Mouse (Mus musculus) embryonic facial prominence, embryonic 12.5 days (tissue): ENCODE results near the gene Celf2. TPM values are rescaled to one million over a fixed set of nuclear protein-coding genes. Genes with fewer than 3 reads are reported as not detected.
A peak's percentile ranks its signal among the peaks of the same experiment; 100 is the strongest.

ENCODE experiments used
- ATAC-seq: fragments of 200-750 bp; cut with Nextera tagmentation; 2 replicates; pipeline ENCODE4 v1.8.0; 2017; ENCODE audit not compliant: insufficient number of reproducible peaks, insufficient read depth, low FRiP score, low TSS enrichment
- H3K27ac ChIP-seq: fragments of 300-500 bp; sonication (generic); 2 replicates; pipeline ENCODE4 v1.5.1; 2016; ENCODE audit warnings: mild to moderate bottlenecking
- H3K27me3 ChIP-seq: fragments of 300-500 bp; sonication (generic); 2 replicates; pipeline ENCODE4 v1.6.1; 2016; ENCODE audit warnings: mild to moderate bottlenecking, moderate library complexity
- H3K36me3 ChIP-seq: fragments of 300-500 bp; sonication (generic); 2 replicates; pipeline ENCODE4 v1.6.1; 2016; ENCODE audit warnings: mild to moderate bottlenecking
- H3K4me1 ChIP-seq: fragments of 300-500 bp; sonication (generic); 2 replicates; pipeline ENCODE4 v1.6.1; 2016
- H3K4me2 ChIP-seq: fragments of 300-500 bp; sonication (generic); replicated peaks from 2 replicates; pipeline ENCODE4 v1.6.1; 2016; ENCODE audit warnings: mild to moderate bottlenecking, moderate library complexity
- H3K4me3 ChIP-seq: fragments of 300-500 bp; sonication (generic); 2 replicates; pipeline ENCODE4 v1.5.1; 2016; ENCODE audit warnings: mild to moderate bottlenecking
- H3K9ac ChIP-seq: fragments of 300-500 bp; sonication (generic); 2 replicates; pipeline ENCODE4 v1.6.1; 2016; ENCODE audit warnings: mild to moderate bottlenecking, moderate library complexity
- H3K9me3 ChIP-seq: fragments of 300-500 bp; sonication (generic); 2 replicates; pipeline ENCODE4 v1.6.1; 2016; ENCODE audit warnings: mild to moderate bottlenecking, moderate library complexity
- WGBS: fragments of 180-500 bp; shearing (Covaris S2); methylation state at CpG from one replicate; pipeline ENCODE4 v1.1.7; 2016; 5-methylcytosine and 5-hydroxymethylcytosine counted together
- polyA plus RNA-seq: library from polyadenylated mRNA; unstranded; fragments of >200 nt; fragmentation: Nextera tagmentation; extraction: Ambion mirVana; gene quantifications from 2 replicates; pipeline ENCODE4 v1.2.1, GENCODE M21; 2016

The Celf2 gene
- polyA plus RNA-seq, 1 experiment from 2014 or later: 56.8 TPM

DNA sequence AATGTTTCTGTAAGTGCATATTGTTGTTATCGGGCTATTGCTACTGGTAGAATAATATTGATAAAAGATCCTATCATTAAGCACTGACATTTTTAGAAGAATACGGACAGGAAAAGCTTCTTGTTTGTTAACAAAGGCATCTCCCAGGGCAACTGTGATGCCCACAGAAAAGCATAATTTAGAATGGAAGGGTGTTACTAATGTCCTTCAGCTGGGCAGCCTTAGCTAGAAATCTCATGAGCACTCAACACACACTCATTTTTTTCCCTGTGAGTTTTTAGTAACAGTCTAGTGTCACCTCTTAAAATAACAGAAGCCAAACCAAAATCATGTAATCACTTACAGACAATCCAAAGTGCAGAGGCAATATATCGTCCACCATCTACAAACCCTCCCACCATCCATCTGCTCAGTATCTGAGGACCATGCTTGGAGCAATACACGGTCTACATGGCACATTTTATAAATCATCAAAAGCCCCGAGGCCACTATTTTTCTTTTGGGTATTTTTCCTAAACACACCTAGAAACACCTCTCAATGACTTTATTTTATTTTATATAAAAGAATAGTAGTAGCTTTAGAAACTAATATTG lies 713.3 kb downstream of the Celf2 start:
- H3K4me3 ChIP-seq: no peak overlapping the region
- H3K27me3 ChIP-seq: no peaks in the 10 kb centered on the region
- no peak for ATAC-seq
- H3K4me2 ChIP-seq: no peak overlapping the region
- H3K36me3 ChIP-seq: no peaks in the 10 kb centered on the region
- H3K27ac ChIP-seq: no peak overlapping the region
- no peaks in the 10 kb centered on the region for H3K9me3 ChIP-seq
- H3K4me1 ChIP-seq: no peaks in the 10 kb centered on the region
- no peak overlapping the region for H3K9ac ChIP-seq
- WGBS: 74% methylated on average over 5 of the region's 5 CpGs

GRCm38 (mm10) chr2:6794858-6795257 lies 714.5 kb downstream of the Celf2 start:
- Histone ChIP-seq H3K27ac (no peak overlapping the region), H3K4me1 (no peaks in the 10 kb centered on the region), H3K4me3 (no peak overlapping the region), H3K36me3 (no peaks in the 10 kb centered on the region), H3K27me3 (no peaks in the 10 kb centered on the region), H3K9me3 (no peaks in the 10 kb centered on the region), H3K9ac (no peak overlapping the region), H3K4me2 (no peak overlapping the region)
- 77% methylated on average over 7 of the region's 7 CpGs for WGBS
- no peak for ATAC-seq

DNA sequence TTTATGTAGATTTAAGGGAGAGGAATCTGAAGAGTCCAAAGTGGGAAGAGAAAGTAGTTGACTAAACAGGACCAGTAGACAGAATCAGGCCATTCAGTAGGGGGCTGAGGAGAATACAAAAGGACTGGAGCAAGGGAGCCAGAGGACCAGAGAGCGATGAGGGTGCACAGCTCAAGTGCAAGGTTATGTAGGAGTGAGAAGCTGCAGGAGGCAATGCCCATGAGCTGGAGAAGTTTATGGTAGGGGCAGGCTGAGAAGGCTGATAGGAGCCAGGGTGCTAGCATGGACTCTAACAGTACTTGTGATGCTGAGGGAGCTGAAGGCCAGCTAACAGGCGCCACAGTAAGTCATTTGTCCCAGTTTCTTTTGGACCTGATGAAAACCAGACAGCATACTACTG lies 718.5 kb downstream of the Celf2 start:
- Histone ChIP-seq H3K9me3 (no peaks in the 10 kb centered on the region), H3K4me2 (no peak overlapping the region), H3K27me3 (no peaks in the 10 kb centered on the region), H3K27ac (no peak overlapping the region), H3K9ac (no peak overlapping the region), H3K4me3 (no peak overlapping the region), H3K36me3 (no peaks in the 10 kb centered on the region), H3K4me1 (no peaks in the 10 kb centered on the region)
- WGBS: 85% methylated on average over 2 of the region's 2 CpGs
- no peak for ATAC-seq

DNA sequence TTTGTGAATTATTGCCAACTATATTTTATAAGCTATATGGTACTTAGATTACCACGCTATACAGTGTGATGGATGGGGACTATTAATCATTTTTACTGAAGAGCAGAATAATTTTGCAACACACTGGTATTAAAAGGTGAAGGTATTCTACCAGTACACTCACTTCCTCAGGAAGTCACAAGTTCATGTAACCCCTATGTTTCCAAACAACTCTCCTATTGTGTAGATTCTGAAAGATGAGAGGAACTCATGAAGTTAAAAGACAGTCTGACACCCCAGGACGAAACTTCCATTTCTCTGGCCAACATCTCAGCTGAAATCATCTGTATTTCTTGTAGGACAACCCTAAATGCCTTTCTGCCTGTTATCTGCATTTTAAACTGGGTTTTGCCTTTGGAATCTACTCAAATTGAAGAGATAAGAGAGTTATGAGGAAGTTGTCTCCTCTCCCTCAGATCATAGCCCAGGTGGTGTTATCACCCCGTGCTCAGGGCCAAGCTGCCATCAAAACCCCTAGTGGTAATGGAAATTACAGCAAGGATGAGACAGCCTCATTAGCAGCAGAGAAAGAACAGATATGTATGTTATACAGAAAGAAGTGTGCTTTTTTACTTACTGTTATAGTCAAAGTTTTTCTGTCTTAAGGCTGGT lies 722.7 kb downstream of the Celf2 start:
- Histone ChIP-seq H3K4me3 (no peak overlapping the region), H3K4me1 (no peaks in the 10 kb centered on the region), H3K4me2 (no peak overlapping the region), H3K36me3 (no peaks in the 10 kb centered on the region), H3K27me3 (no peaks in the 10 kb centered on the region), H3K9me3 (no peaks in the 10 kb centered on the region), H3K27ac (no peak overlapping the region), H3K9ac (no peak overlapping the region)
- WGBS: 70% methylated on average over 3 of the region's 3 CpGs
- ATAC-seq: no peak

GRCm38 (mm10) chr2:6770214-6770613 lies 739.1 kb downstream of the Celf2 start:
- Histone ChIP-seq H3K4me1 (no peaks in the 10 kb centered on the region), H3K9ac (no peak overlapping the region), H3K27ac (no peak overlapping the region), H3K4me3 (no peak overlapping the region), H3K27me3 (no peaks in the 10 kb centered on the region), H3K36me3 (no peaks in the 10 kb centered on the region), H3K4me2 (no peak overlapping the region), H3K9me3 (no peaks in the 10 kb centered on the region)
- WGBS: 93% methylated on average over 2 of the region's 2 CpGs
- ATAC-seq: no peak

- no peak for ATAC-seq
- Histone ChIP-seq H3K27ac (no peak overlapping the region), H3K4me2 (no peak overlapping the region), H3K9ac (no peak overlapping the region), H3K4me3 (no peak overlapping the region), H3K9me3 (no peaks in the 10 kb centered on the region), H3K36me3 (no peaks in the 10 kb centered on the region), H3K27me3 (no peaks in the 10 kb centered on the region), H3K4me1 (no peaks in the 10 kb centered on the region)
- WGBS: 78% methylated on average over 2 of the region's 2 CpGs
These were observed 747.0 kb downstream of the Celf2 start for GRCm38 (mm10) chr2:6762381-6762780.

DNA sequence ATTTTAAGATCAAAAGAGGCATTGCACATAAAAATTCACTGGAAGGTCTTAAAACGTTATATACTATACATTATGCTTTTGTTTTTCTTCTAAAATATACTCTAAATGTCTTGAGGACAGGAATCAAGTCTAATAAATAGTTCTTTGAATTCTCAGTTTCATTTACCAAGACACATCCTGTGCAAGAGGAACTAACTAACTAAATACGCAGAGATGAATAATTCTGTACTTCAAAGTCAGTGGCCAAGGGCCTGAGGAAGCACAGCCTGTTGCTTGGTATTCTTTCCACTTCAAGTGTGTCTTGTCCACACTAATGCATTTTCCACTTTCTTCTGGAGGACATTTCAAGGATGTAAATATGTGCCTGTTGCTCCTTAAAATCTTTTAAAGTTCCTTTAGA lies 766.2 kb downstream of the Celf2 start:
- Histone ChIP-seq H3K4me2 (no peak overlapping the region), H3K27ac (no peak overlapping the region), H3K36me3 (no peaks in the 10 kb centered on the region), H3K4me3 (no peak overlapping the region), H3K27me3 (no peaks in the 10 kb centered on the region), H3K4me1 (no peaks in the 10 kb centered on the region), H3K9ac (no peak overlapping the region), H3K9me3 (no peaks in the 10 kb centered on the region)
- WGBS: 85% methylated on average over 2 of the region's 2 CpGs
- ATAC-seq: no peak

DNA sequence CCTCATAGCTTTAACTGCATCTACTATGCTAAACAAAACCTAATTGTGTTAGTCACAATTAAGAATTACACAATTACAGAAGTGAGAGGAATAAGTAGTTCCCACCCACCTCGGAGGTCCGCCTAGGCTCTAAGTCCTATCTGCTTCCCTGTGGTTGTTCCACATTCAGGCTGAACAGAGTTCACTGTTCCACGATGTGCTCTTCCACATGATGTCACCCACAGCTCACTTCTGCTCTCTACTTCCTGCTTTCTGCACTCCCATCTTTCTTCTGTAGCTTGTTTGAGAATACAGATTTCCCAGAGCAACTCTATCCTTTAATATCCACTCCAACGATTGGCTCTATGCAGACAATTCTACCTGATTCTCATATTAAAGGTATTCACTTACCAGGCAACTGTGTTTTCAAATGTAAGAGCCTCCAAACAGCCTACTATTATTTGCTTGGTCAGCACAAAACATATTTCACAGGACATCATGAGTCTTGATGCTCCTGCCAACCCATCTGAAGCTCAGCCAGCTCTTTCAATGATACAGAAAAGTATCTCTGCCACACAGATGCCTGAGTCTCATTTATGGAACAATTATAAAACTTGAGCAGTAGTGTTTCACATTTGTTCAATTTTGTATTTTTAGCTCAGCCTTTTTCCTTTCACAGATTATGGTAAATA lies 769.2 kb downstream of the Celf2 start:
- Histone ChIP-seq H3K9ac (no peak overlapping the region), H3K4me1 (no peaks in the 10 kb centered on the region), H3K4me2 (no peak overlapping the region), H3K9me3 (no peaks in the 10 kb centered on the region), H3K4me3 (no peak overlapping the region), H3K27ac (no peak overlapping the region), H3K27me3 (no peaks in the 10 kb centered on the region), H3K36me3 (no peaks in the 10 kb centered on the region)
- 83% methylated on average over 4 of the region's 4 CpGs for WGBS
- no peak for ATAC-seq

DNA sequence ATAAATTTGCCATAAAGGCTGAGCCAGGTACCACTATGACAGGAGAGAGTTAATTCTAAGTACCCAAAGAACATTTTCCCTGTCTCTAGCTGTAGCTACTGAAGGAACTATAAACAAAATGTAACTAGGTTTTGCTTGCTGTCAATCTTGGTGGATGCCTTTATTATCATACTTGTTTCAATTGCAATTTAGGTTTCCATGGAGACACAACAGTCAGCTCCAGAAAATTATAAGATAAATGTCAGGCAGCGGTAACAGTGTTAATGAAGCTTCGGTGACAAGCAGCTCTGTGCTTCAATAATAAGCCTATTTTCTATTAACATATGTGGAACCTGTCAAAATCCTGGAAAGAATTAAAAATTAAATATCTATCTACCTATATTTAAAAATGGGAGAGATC lies 777.3 kb downstream of the Celf2 start:
- Histone ChIP-seq H3K4me2 (no peak overlapping the region), H3K4me1 (no peaks in the 10 kb centered on the region), H3K27ac (no peak overlapping the region), H3K9me3 (no peaks in the 10 kb centered on the region), H3K36me3 (no peaks in the 10 kb centered on the region), H3K27me3 (no peaks in the 10 kb centered on the region), H3K4me3 (no peak overlapping the region), H3K9ac (no peak overlapping the region)
- WGBS: 87% methylated on average over 2 of the region's 2 CpGs
- ATAC-seq: no peak

DNA sequence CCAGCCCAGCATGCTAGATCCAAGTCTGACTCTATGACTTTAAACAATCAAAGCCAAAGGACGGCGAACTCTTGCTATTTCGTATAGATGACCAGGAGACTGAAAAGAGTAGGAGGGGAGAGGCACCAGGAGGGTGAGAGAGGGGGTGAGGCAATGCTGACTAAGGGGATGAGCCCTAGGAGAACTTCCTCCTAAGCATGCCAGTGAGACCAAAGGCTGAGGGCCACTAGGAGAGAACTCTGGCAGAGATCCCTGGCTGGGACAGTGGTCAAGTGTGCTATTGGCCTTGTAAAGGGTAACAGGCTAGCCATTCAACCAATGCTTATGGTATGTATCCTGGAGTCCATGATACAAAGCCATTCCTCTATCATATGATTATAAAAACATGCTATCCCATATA lies 778.5 kb downstream of the Celf2 start:
- WGBS: 82% methylated on average over 3 of the region's 3 CpGs
- Histone ChIP-seq H3K4me3 (no peak overlapping the region), H3K27ac (no peak overlapping the region), H3K4me1 (no peaks in the 10 kb centered on the region), H3K9me3 (no peaks in the 10 kb centered on the region), H3K9ac (no peak overlapping the region), H3K4me2 (no peak overlapping the region), H3K27me3 (no peaks in the 10 kb centered on the region), H3K36me3 (no peaks in the 10 kb centered on the region)
- ATAC-seq: no peak

DNA sequence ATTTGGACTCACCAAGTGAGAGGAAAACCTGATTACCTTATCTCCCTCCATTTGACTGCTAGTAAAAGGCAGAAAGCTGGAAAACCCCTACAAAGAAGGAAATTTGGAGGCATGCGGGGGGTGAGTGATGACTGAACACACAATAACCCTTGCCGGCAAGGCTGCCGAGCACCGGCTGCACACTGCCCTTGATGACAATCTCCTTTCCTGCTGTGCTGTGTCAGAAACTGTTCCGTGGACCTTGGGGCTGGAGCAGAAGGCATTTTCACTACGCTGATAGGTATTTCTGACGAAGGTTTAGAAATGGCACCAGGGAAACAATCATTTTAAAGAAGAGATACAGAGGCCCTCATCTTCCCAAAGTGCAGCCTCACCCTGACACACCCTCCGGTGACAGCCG lies 779.4 kb downstream of the Celf2 start:
- no peak for ATAC-seq
- Histone ChIP-seq H3K4me3 (no peak overlapping the region), H3K9ac (no peak overlapping the region), H3K4me2 (no peak overlapping the region), H3K27ac (no peak overlapping the region), H3K36me3 (no peaks in the 10 kb centered on the region), H3K9me3 (no peaks in the 10 kb centered on the region), H3K4me1 (no peaks in the 10 kb centered on the region), H3K27me3 (no peaks in the 10 kb centered on the region)
- 69% methylated on average over 9 of the region's 9 CpGs for WGBS

DNA sequence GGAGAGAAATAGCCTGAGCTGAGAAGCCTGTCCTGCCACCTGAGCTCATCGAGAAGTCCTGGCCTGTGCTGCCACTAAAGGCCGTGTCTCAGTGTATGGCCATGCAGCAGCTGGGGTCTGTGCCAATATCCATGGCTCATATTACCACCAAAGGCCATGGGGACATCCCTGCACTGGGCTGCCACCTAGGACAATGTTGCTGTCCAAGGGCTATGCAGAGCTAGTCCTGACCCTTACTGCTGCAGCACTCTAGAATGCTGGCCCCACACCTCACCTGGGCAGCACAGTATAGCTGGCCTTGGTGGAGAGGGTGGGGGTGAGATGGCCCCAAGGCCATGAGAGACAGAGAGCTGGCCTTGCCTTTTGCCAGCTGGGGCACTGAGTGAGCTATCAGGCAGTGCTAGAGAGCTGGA lies 780.5 kb downstream of the Celf2 start:
- Histone ChIP-seq H3K4me1 (no peaks in the 10 kb centered on the region), H3K9me3 (no peaks in the 10 kb centered on the region), H3K27ac (no peak overlapping the region), H3K36me3 (no peaks in the 10 kb centered on the region), H3K4me3 (no peak overlapping the region), H3K27me3 (no peaks in the 10 kb centered on the region), H3K9ac (no peak overlapping the region), H3K4me2 (no peak overlapping the region)
- peak; percentile 72 for ATAC-seq
- WGBS: 100% methylated on average over 2 of the region's 2 CpGs
